Comparison of ENCODE assay signal across 8 mouse cellular contexts in the genomic region with DNA sequence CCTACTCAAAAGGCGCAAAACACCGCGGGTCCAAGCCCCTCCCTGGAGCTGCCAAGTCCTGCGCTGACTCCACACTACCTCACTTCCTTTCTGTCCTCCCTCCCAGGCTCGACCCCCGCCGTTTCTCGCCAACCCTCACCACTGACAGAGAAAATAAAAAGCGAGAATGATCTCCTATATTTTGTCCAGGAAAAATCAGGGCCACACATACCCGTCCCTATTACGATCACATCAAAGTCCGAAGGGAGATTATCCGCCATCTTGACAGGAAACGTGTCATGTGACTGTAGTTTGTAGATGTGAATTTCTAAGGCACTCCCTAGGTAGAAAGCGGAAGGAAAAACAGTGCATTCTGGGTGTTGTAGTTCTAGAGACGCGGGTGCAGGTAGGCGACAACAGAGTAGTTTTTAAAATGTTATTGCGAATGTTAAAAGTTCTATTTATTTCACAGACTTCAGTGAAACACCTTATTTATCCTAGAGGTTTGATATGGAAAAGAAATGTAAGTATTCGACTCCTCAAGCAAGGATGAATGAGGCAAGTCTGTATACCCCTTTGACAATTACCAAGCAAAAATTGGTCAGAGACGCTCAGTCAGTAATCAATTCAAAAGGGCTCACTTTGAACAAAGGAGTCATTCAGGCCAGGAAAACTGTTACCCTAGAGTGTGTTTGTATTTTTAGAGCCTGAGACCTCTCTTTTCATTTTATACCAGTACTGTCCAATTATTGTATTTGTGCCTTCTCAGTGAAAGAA. TPM values are rescaled to one million over a fixed set of nuclear protein-coding genes. Genes with fewer than 3 reads are reported as not detected.
DNase-seq lines count a peak whose midpoint lies in the region; ATAC-seq lines count a peak whose summit lies in the region.

TSS of gene Chm (minus strand) at position 288 of the 756 bp plus-strand sequence.

- 0 out of 2 replicates have a peak, but pooled peaks cover 3% of the 10 kb centered on the region for H3K4me1 ChIP-seq in hindbrain, embryonic 13.5 days (replicated peaks)

- H3K9me3 ChIP-seq in hindbrain, embryonic 13.5 days = no peaks in the 10 kb centered on the region

- no peaks in the 10 kb centered on the region for H3K36me3 ChIP-seq in hindbrain, embryonic 13.5 days

- H3K4me2 ChIP-seq in hindbrain, embryonic 13.5 days = peak within 1 kb of the TSS; percentile 54

- peak within 1 kb of the TSS; percentile 71 for H3K9ac ChIP-seq in hindbrain, embryonic 13.5 days

- WGBS in hindbrain, embryonic 13.5 days = 10% methylated on average over 21 of the region's 21 CpGs

- no peaks in the 10 kb centered on the region for H3K27me3 ChIP-seq in hindbrain, embryonic 13.5 days

- peak; percentile 16 for DNase-seq in WW6 (ENCODE audit: low read depth, low spot score)
- peak; percentile 63 to 65 for DNase-seq in cerebellum, postnatal 10 days
- peak; percentile 41 to 68 for DNase-seq in frontal cortex, adult 2 months (ENCODE audit: extremely low spot score in 1 of 2, low spot score in 1 of 2)
- peak; percentile 55 to 71 for DNase-seq in layer of hippocampus, postnatal 14 days (ENCODE audit: low spot score in 2 of 2)
- peak; percentile 62 for DNase-seq in lung, postnatal 10 days
- DNase-seq in ovary, postnatal 14 days (ENCODE audit: low spot score) = peak; percentile 9
- peak; percentile 53 for DNase-seq in thymus, postnatal 14 days

- peak; percentile 97 for ATAC-seq in hindbrain, embryonic 13.5 days (ENCODE audit: low FRiP score)

- H3K27ac ChIP-seq in hindbrain, embryonic 13.5 days = peak within 1 kb of the TSS; percentile 90

- H3K4me3 ChIP-seq in hindbrain, embryonic 13.5 days = peak within 1 kb of the TSS; percentile 49

RNA-seq across cellular contexts. Expression of gene Chm, which starts in this region (rescaled TPM):
- polyA plus RNA-seq in frontal cortex, adult 2 months (2012; rRNA removed) = 13.2 and 15.5 TPM in 2 replicates
- polyA plus RNA-seq in hindbrain, embryonic 13.5 days (2015; fragmentation: Nextera tagmentation; extraction: Ambion mirVana) = 13.2 and 14.0 TPM in 2 replicates
- 10 to 100 TPM; 33.8 to 40.7 TPM for total RNA-seq in layer of hippocampus, postnatal 14 days (2021)

Comparison
In these comparisons a context has a peak if more than half of its experiments do, and no peak if none do; other contexts are left out.
1. Peak in every context shown above with its lines: DNase-seq, ATAC-seq, H3K4me3 ChIP-seq and H3K27ac ChIP-seq.
2. DNase-seq: peak in every context shown above with its lines; median percentile 64 in cerebellum, postnatal 10 days; 63 in layer of hippocampus, postnatal 14 days; 62 in lung, postnatal 10 days; 54 in frontal cortex, adult 2 months; 53 in thymus, postnatal 14 days; 16 in WW6; 9 in ovary, postnatal 14 days.